Mouse (Mus musculus): ENCODE measurements around the gene Pan2.
"Not testable (repeated sequence)": the region's sequence is repeated elsewhere in the genome, so short reads cannot be mapped to it uniquely, and the experiment has no call there.

The Pan2 gene

GRCm38 (mm10) chr10:128283604-128284579, 19.2 kb upstream of the Pan2 start:
- peak; percentile 67 to 89 for DNase-seq

DNA sequence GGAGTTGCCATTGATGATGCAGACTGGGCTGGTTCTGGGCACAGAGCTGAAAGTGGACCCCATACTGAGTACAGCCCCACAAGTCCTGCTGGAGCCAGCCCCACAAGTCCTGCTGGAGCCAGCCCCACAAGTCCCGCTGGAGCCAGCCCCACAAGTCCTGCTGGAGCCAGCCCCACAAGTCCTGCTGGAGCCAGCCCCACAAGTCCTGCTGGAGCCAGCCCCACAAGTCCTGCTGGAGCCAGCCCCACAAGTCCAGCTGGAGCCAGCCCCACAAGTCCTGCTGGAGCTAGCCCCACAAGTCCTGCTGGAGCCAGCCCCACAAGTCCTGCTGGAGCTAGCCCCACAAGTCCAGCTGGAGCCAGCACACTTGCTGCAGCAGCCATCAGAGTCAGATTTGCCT, 12.5 kb upstream of the Pan2 start:
- not testable (repeated sequence) for DNase-seq

DNA sequence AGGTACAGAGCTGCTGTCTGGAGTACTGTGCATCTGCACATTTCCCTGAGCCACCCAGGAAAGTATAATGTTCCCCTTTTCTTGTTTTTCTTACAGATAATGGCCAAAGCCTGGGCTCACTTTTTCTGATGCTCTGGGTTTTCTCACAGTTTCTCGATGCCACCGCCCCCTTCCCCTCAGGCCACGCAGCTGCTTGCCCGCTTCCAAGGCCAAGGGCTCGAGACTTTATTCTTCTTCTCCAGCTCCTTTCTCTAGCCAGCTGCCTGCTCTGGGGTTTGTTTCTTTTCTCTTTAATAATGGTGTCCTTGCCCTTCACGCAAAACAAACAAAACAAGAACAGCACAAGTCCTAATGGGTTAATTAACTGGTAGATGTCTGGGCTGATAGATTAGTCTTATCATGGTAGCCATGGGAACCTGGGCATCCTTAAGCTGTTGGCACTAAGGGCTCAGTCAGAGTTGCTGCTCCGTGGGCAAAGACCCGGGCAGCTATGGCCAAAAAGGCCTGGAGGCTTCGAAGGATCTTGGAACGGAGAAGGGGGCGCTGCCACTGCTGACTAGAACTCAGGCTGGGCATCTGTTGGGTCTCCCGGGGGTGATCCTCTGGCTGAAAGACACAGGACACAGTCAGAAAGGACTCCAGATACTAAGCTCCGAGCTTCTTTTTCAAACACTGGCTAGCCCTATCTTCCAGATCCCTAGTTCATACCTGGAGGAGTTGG, 6.6 kb upstream of the Pan2 start:
- no peak for DNase-seq

DNA sequence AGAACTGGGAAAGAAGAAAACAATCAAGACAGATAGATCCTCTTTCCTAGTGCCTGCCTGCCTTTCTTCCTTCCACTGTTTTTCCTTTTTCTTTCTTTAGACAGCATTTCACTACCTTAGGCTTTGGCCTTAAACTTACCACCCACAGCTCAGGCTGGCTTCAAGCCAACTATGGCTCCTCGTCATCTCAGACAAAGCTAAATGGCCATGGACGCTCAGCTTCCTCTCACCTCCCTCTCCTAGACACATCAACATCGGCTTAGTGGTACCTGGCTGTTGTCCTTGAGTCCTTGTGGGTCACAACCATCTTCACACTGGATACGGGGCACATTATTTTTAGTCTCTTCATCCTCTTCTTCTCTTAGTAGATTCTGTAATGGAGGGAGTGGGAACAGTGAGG, 5.9 kb upstream of the Pan2 start:
- no peak for DNase-seq

DNA sequence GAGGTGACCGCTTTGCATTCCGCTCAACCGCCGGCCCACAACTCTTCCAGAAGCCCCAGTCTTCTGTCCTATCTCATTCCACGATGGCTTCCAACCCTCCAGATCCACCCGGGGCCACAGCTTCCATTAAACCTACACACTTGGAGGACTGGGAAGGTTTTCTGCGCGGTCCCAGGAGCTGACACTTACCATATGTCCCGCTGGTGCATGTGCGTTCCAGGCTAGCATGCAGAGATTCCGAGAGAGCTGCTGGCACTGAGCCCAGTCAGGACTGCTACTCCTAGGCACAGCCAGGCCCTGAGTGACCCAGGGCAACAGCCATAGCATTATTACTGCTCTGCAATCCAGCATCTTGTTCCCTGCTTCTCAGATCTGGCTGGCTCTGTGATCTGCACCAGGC, 5.5 kb upstream of the Pan2 start:
- no peak for DNase-seq

- no peak for DNase-seq
These were observed 4.9 kb upstream of the Pan2 start for GRCm38 (mm10) chr10:128298243-128298642.

DNA sequence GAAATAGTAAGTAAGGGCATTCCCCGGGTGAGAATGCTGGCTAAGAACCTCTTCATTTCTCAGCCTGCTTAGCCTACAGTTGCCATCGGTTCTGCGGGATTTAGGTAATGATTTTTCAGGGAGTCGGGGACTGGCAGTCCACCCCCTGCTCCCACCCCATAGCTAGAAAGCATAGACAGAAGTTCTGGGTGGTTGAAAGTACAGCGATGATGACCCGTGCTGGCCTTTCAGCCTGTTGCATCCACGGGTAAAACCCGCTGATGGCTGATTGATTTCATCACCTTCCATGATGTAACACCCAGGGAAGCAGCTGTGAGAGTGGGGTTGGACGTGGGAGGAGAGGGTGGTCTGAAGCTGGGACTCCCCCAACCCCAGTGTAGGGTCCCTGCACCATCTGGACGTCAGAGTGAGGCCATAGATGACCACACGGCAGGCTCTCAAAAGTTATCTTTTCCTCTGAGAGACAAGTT, 4.4 kb upstream of the Pan2 start, which contains the start of gene Il23a:
Gene Il23a (minus strand): TSS at position 51 of the 470 bp plus-strand sequence.
- DNase-seq = no peak

- DNase-seq = no peak
These were observed 778 bp upstream of the Pan2 start for GRCm38 (mm10) chr10:128302357-128302756.

DNA sequence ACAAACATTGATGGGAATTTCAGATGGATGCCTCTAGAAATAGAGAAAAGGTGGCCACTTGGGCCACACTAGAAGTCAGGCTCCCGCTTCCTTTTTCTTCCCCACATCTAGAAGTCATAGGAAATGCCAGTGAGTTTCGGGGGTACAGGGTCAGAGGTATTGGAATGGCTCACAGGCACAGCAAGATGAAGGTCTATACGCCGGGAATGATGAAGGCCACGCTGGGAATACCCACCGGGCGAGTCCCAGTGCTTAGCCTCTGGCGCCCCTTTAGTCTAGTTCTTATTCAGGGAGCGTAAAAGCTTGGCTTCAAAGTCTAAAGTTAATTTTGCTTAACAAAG, 380 bp upstream of the Pan2 start:
- DNase-seq = no peak

GRCm38 (mm10) chr10:128309654-128310053, 6.5 kb downstream of the Pan2 start:
- DNase-seq = no peak

DNA sequence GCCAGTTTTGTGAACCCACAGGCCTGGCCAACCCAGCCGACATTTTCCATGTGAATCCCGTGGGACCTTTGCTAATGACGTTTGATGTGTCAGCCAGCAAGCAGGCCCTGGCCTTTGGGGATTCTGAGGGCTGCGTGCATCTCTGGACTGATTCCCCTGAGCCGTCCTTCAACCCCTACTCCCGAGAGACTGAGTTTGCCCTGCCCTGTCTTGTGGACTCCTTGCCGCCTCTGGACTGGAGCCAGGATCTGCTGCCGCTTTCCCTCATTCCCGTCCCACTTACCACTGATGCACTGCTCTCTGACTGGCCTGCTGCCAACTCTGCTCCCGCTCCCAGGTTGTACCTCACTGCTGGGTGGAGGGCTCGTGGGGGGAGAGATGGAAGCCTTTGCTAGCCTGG, 7.0 kb downstream of the Pan2 start:
- peak; percentile 52 to 64 for DNase-seq

DNA sequence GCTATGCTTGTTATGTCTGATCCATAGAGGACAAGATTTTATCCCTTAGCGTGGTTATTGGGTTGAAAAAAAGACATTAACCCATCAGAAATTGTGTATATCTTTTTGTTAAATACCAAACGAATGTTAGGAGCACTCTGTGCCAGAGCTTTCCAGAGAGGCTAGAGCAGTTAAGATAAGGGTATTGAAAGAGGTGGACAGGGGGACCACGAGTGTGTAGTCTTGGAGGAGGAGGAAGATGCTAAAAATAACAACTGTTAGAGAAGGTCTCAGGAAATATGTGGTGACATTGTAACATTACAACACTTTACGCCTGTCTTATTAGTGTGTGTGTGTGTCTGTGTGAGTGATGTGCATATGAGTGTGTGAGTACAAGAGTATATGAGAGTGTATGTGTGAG, 7.8 kb downstream of the Pan2 start:
- DNase-seq = no peak

DNA sequence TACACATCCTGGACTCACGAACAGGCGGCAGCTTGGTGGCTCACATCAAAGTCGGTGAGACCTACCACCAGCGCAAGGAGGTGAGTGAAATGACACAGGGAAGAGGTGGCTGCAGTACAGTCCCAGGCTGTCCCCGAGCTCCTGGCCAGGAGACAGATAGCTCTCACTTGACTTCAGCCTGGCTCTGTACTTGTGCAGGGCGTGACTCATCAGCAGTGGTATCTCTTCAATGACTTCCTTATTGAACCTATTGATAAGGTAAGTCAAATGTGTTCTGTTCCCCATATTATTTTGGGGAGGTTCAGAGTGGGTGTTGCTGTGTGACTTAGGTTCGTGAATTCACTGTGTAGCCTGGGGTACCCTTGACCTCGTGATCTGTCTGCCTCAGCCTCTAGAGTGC, 12.4 kb downstream of the Pan2 start:
- no peak for DNase-seq

DNA sequence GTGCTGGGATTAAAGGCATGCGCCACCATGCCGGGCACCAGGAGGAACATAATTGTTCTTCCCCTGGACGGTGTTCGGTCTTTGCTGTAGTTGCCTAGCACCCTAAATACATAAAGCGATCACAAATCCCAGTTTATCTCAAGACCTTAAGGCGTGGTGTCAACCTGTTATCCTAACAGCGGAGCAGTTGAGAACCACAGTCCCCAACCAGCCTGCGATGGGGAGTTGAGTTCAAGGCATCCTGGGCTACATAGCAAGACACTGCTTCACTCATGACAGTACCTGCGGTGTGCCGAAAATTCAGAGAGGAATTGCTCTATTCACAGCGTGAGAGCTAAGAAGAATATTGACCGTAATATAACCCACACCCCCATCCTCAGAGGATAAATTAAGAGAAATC, 18.5 kb downstream of the Pan2 start:
- DNase-seq = no peak

DNA sequence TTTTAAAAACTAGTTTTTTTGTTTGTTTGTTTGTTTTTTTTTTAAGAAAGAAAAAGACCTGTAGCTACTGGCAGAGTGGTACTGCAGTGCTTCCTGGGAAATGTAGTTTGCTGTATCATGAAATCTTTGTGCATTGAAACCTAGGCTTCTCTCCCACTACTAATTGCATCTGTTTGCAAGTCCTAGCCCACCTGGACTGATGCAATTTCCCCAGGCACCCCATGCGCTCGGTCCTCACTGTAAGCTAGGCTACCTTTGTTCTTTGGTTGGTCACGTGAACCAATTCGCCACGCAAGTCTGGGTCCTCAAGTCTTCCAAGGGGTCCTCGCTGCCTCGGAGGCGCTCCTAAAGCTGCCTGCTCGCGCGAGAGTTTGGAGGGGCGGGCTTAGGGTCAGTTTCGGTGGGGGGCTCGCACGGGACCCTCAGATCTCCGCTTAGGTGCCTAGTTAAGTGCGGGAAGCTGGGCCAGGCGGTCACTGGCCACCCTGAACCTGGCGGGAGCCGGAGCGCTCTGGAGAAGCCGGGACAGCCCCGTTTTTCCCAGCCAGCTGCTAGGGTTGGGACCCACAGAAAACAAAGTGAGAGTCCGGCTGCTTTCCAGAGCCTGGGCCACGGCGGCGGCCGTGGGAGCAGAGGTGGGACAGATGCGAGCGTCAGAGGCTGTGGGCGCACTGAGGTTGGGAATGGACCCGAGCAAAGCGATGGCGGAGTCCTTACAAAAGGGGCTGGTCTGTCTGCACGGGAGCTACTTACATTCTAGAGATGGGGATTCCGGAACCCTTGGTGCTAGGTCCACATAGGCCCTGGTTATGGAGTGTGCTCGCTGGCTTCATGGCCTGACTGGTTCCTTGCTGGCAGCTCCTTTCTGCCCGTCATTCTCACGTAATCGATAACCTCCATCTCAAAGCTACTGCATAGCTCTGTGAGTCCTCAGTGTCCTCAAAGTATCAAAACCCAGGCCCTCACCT, 19.3 kb downstream of the Pan2 start, which contains the start of gene Cnpy2:
Gene Cnpy2 (plus strand): TSS at position 319 of the 968 bp plus-strand sequence.
- peak; percentile 87 to 89 for DNase-seq

DNA sequence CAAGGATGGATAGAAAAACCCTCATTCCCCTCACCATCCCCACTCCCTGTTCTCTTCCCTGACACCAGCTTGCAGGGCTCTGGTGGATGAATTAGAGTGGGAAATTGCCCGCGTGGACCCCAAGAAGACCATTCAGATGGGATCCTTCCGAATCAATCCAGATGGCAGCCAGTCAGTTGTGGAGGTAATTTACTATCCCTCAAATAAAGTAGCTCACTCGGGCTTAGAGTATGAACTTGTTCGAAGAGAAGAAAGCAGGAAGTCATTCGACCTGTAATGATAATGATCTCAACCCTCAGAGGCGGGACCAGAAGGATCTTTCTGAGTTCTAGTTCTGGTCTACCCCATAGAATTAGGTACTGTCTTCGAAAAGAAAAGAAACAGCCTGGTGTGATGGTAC, 20.4 kb downstream of the Pan2 start:
- no peak for DNase-seq

- DNase-seq = no peak
These were observed 23.7 kb downstream of the Pan2 start for GRCm38 (mm10) chr10:128326825-128327224.

DNA sequence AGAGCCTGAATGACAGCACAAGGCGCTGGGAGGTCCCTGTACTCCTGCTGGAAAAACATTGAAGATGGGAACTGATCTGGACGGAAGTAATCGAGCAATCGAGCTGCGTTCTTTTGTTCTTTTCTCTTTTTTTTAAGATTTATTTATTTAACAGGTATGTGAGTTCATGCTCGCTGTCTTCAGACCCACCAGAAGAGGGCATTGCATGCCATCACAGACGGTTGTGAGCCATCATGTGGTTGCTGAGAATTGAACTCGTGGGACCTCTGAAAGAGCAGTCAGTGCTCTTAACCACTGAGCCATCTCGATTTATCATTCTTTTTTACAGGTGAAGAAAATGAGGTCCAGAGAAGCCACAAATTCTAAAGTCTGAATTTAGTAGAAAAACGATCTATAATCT, 24.5 kb downstream of the Pan2 start:
- DNase-seq = no peak

GRCm38 (mm10) chr10:128332358-128333249, 29.5 kb downstream of the Pan2 start:
- DNase-seq = not testable (repeated sequence)

- peak; percentile 83 to 92 for DNase-seq
These were observed 32.4 kb downstream of the Pan2 start for GRCm38 (mm10) chr10:128335582-128335981.

GRCm38 (mm10) chr10:128336195-128336594, 33.1 kb downstream of the Pan2 start:
- DNase-seq = peak in 1 of 2 experiments; percentile 34

All from kidney, postnatal 36 days (tissue).